Mouse (Mus musculus) mouse embryonic stem cell (cell line): ENCODE measurements around the gene Tnfrsf19.

Source experiments
- in situ Hi-C, 2 experiments: fragments of 300-500 bp; cut with MboI; formaldehyde crosslinking; loops; 1 replicate in 1 of 2; 3 replicates in 1 of 2; pipeline ENCODE4 v1.14.3; 2019 to 2020; ENCODE audit warnings: low sequenced_read_pairs in 2 of 2, low pct_unique_long_range_greater_than_20kb in 1 of 2, mixed read lengths in 1 of 2; ENCODE audit not compliant: unreplicated experiment in 1 of 2

Tnfrsf19 gene

DNA sequence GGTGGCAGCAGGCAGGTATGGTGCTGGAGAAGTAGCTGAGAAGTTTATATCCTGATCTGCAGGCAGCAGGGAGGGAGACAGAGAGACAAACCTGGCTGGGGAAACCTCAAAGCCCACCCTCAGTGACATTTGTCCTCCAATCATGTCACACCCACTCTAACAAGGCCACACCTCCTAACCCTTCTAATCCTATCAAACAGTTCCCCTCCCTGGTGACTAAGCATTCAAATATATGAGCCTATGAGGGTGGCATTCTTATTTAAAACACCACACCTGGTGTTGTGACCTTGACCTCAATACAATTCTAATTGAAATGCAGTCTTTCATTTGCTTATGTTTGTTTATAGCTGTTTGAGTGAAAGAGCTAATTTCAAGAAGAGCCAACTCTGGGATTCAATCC is 64.2 kb downstream of the Tnfrsf19 start:
- in situ Hi-C loops, result no loop called here

DNA sequence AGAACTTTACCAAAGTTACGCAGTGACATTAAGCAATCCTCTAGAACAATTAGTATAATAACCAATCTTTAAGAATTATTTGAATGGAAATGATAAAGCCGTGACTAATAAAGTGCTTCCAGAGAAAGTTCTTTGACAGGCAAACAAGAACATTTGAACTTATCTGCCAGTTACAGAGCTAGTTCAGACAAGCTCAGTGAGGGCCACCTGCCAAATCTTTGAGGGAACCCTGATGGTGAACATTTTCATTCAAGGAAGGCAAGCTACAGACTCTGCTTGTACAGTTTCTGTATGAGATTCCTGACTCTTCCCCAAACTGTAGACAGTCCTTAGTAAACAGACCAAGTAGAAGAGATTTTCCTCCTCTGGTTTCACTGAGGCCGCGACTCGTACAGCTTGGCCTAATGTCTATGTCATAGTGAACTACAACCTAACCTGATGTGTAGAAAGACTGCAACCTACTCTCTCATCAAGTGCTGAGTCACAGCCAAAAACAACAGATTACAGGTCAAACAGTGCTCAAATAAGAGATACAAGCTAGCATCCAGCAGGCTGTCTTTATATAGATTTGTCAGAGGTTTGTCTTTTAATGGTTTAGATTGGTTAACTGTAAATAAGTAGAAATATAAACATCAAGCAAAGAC is 65.9 kb downstream of the Tnfrsf19 start:
- in situ Hi-C loops, result no loop called here

DNA sequence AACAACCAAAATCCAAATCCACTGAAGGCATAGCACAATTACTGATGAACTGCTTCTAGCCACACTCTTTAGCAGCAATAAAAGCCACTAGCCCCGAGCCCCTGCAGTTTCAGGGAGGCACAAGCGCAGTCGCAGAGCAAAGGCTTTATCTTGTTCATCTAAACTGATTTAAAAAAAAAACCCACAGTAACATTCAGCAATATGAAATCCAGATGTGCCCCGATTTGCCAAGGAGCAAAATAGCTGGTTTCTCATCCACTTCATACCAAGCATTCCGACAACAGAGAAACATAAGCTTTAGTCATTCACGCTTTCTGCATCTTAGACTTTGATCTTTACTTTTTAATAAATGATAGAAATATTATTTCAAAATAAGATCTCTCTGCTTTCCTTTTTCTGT is 68.2 kb downstream of the Tnfrsf19 start:
- in situ Hi-C loops, result loop anchor here in 1 of 2 experiments (10.0 kb wide), 1 partner anchor 173 kb away; no protein-coding TSS in a partner anchor

DNA sequence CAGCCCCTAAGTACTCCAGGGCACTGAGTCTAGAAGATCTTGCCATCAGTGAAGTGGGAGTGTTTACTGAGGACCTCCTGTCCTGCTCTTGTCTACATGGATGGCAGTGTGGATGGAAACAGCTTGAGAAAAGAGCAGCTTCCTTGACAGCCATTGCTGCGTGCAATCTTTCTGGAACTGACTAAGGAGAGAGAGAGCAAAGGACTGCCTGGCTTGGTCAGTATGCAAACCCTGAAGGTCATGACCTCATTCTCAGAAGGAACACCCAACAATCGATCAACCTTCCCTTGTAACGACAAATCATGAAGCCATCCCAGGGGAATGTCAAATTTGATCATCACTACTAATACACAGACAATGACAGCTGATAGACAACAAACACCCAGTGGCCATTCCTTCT is 70.1 kb downstream of the Tnfrsf19 start:
- in situ Hi-C loops, result loop anchor here in 1 of 2 experiments (10.0 kb wide), 1 partner anchor 171 kb away; no protein-coding TSS in a partner anchor

DNA sequence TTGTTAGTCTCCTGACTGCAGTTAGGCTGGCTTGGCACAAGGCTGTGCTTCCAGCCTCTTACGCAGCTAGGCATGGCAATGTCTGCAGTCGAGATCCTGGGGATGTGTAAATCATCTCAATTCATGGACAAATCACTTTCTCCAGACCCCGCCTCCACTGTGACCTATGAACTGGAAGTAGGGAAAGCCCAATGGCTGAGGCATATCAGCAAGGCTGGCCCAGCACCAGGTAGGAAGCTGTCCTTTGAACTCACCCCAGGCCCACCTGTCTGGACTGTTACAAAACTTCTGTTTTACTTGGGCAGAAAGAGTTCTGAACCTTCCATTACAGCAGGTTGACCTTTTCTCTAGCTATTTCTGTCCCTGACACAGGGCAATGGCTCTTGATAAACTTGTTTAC is 70.6 kb downstream of the Tnfrsf19 start:
- in situ Hi-C loops, result loop anchor here in 1 of 2 experiments (10.0 kb wide), 1 partner anchor 171 kb away; no protein-coding TSS in a partner anchor

DNA sequence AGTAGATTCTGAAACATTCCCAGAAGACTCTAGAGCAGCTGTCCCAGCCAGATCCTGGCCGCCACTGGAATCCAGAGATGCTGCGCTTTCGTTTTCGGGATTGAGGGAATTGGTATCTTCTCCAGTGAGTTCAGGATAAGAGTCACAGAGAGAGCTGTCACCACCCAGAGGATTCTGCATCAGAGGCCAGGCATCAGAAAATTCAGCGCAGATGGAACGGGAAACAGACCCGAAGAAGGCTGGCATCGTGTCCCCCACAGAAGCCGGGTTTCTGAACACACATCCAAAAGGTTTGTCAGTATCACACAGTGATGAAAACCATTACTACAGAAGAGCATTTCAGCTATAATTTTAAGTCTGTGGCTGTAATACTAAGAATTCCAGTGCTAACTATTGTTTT is 75.3 kb downstream of the Tnfrsf19 start:
- in situ Hi-C loops, result loop anchor here in 1 of 2 experiments (10.0 kb wide), 1 partner anchor 166 kb away; no protein-coding TSS in a partner anchor

DNA sequence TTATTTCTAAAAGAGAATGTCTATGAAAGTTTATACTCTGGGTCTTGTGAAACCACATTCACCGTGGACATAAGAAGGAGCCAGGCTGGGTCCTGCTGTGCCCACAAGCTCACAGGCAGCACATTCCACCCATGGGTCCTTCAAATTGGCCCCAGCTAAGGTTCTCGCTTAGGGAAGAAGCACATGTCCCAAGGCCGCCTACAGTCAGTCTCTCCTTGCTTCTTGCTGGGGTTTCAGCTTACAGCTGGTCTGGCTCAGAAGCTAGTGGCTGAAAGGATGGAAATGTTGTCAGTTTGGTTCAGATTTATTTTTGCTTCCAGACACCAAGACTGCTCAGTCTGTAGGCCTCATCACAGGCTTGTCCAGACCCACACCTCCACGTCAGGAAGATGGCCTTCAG is 80.2 kb downstream of the Tnfrsf19 start:
- in situ Hi-C loops, result no loop called here

DNA sequence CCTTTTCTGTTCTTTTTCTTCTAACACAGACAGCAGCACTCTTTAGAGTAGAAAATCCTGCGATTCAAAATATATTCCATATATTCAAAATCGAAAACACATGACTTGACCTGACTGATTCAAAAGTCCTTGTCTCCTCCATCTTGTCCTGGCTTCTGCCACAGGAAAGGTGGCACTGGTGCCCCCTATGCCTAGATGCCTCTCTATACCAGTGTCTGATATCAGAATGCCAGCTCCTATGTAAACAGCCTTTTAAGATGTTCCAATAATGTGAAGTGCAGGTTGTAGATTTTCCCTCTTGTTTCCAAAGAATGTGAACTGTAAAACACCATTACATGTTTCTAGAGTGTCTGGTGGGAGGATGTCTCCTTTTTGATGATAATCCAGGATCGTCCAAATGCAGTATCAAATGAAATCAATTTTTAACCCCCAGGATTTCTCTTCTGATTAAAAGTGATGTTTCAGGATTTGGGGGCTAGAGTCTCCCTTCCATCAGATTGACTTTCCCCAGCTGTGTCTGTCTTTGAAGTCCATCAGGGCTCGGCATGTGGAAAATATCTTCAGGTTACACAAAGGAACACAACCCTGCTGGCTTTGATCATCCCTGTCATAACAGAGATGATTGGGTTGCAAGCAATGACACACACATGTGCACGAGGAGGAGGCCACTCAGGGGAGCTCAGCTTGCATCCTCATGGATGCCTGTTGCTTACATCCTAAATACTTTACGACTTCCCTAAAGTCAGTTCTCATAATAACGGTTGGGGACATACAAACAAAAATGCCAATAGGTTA is 82.1 kb downstream of the Tnfrsf19 start:
- in situ Hi-C loops, result no loop called here

DNA sequence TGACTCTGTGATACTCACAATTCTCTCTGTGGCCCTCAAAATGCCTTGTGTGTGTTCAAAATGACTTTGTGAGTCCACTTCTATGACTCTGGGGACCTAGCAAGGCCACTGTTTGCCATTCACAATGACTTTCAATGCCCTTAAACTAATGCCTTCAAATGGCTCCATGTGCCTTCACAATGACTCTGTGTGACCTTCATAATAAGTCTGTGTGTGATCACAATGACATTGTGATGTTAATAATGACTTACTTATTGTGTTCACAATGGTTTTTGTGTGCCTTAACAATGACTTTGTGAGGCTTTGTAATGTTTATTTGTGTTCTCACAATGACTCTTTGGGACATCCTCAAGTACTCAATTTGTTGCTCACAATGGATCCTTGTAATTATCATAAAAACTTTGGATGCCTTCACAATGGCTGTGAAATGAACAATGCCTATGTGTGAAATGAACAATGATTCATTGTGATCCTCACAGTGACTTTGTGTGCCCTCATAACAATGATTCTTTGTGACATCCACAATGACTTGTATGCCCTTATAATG is 88.6 kb downstream of the Tnfrsf19 start:
- in situ Hi-C loops, result no loop called here

DNA sequence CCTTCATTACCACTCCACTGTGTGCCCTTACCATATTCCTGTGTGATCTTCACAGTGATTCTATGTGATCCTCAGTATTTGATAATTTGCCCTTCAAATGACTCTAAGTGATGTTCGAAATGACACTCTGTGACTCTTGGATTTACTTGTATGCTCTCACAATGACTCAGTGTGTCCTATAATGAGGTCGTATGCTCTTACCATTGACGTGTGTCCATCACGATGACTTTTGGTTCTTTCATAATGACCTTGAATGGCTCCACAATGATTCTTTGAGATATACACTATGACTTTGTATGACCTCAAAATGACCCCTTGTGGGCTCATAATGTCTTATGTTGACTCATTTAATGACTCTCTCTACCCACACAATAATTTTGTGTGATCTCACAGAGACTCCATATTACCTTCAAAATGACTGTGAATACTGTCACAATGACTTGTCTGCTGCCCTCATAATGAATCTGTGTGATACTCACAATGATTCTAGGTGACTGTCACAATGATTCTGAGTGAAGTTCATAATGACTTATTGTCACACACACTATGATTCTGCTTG is 108.7 kb downstream of the Tnfrsf19 start:
- in situ Hi-C loops, result no loop called here

DNA sequence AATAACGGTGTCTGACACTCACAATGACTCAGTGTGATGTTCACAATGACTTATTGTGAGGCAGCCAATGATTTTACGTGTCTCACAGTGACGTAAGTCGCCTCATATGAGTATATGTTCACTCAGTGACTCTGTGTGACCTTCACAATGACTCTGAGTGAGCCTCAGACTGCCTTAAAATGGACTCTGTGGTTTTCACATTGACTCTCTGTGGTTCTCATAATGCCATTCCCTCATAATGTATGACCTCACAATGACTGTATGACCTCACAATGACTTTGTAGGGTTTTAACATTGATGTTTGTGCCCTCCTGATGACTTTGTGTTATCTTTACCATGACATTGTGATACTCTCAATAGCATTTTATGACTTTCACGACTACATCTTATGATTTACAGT is 110.6 kb downstream of the Tnfrsf19 start:
- in situ Hi-C loops, result no loop called here

DNA sequence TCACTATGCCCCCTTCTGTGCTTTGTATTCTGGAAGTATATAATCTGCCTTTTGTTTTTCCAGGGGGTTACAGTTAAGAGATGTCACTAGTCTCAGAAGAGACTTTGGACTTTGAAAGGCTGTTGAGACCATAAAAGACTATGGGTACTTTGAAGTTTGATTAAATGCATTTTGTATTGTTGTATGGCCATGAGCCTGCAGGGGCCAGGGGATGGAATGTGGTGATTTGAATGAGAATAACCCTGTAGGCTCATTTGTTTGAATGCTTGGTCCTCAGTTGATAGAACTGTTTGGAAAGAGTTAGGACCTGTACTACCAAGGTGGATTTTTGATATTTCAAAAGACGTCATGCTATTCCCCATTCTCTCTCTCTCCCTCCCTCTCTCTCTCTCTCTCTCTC is 120.3 kb downstream of the Tnfrsf19 start:
- in situ Hi-C loops, result no loop called here

DNA sequence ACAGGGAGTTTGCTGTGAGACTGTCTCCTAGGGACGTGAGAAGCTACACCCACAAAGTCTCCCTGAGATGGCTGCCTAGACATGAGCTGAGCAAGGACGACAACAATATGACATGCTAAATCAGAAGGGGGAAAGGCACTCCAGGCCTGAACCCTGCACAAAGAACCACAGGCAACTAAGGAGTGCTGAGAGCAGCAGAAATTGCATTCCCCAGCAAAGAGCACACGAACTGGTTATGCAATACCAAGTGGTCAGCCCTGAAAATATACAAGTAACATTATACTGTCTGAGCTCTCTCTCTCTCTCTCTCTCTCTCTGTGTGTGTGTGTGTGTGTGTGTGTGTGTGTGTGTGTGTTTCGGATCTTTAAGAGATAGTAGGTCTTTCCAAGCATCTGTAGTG is 129.6 kb downstream of the Tnfrsf19 start:
- in situ Hi-C loops, result no loop called here
